In genomic region chr11:88851049-88851825, GRCm38 (mm10) we compare ENCODE assay signal across 9 mouse cellular contexts. TPM values are rescaled to one million over a fixed set of nuclear protein-coding genes. Genes with fewer than 3 reads are reported as not detected.
DNase-seq lines count a peak whose midpoint lies in the region; ATAC-seq lines count a peak whose summit lies in the region.
"Had no signal": no experiment of that assay in that cellular context is flagged by ENCODE, and none has a peak within 500 bp of the region (broad histone marks: within the 10 kb centered on the region; RNA-seq: fewer than 3 reads in every experiment).

No protein-coding gene starts in this region.

- ATAC-seq in cerebellum, adult (ENCODE audit: insufficient number of reproducible peaks, low FRiP score, low TSS enrichment): peak; percentile 57; the same call in 1 of the 2 replicates
- ATAC-seq: forebrain, postnatal 0 days had no signal

- no peak for DNase-seq in cerebellum, postnatal 4 days (ENCODE audit: low spot score in 2 of 2)
- peak; percentile 37 for DNase-seq in 3T3-L1 (ENCODE audit: low read depth, low spot score)
- peak; percentile 49 to 57 for DNase-seq in cerebellum, postnatal 10 days
- peak; percentile 54 to 77 for DNase-seq in heart, postnatal 10 days
- no peak for DNase-seq in ovary, adult 18-20 months (ENCODE audit: low spot score)
- DNase-seq in ovary, postnatal 36 days (ENCODE audit: low spot score): no peak
- DNase-seq in spleen, adult 18-20 months: no peak
- DNase-seq: forebrain, postnatal 0 days had no signal

- intact Hi-C loops in heart, postnatal 10 days (cut with DNase I): no loop called here

RNA-seq across cellular contexts. Expression of gene Akap1, which starts 13.1 kb away (rescaled TPM):
- total RNA-seq in heart, postnatal 10 days (2021): 100 to 1,000 TPM; 110 to 122 TPM

Comparison
In these comparisons a context has a peak if more than half of its experiments do, and no peak if none do; other contexts are left out.
1. DNase-seq: peak in 3T3-L1 (single experiment), cerebellum, postnatal 10 days (2 of 2) and heart, postnatal 10 days (2 of 2); none in cerebellum, postnatal 4 days (0 of 2), ovary, adult 18-20 months (single experiment), ovary, postnatal 36 days (single experiment) and spleen, adult 18-20 months (0 of 2).